Mouse (Mus musculus): Measurements from ENCODE around the gene Coq5. TPM values are rescaled to one million over a fixed set of nuclear protein-coding genes. Genes with fewer than 3 reads are reported as not detected.

Coq5 gene
- 24.4 and 26.7 TPM in 2 replicates for polyA plus RNA-seq (2015; fragmentation: Nextera tagmentation; extraction: Ambion mirVana)

DNA sequence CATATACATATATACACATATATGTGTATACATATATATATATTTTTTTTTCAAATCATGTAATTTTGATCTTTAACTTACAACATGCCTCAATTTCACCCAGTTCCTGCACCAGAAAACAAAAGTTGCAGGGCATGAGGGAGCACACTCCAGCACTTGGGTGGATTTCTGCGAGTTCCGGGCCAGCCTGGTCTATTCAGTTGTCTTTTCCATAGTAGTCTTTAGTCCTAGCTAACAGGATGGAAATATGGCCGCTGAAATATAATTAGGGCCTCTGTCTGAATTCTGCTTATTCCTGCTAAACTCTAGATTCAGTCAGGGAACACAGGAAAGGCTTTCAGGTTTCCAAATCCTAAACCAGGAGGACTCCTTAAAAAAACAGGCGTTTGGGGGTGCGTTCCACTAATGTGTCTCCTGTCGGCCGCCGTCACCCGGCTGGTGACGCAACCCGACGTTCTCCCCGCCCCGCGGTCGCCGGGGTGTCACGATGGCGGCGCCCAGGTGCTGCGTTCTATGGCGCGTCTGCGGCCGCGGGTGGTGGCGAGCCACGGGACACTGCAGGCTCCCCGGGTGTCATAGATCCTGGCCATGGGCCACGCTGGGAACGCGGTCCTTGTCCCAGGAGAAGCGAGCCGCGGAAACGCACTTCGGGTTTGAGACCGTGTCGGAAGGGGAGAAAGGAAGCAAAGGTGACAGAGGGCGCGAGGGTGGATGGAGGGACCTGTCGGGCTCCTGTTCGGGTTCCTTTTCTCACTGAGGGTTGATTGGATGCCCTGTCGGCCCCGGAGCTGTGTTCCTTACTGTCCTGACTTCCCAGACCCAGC is at the start of gene Coq5:
Gene Coq5, plus strand, starts transcription at position 441 of the 824 bp plus-strand sequence.

DNA sequence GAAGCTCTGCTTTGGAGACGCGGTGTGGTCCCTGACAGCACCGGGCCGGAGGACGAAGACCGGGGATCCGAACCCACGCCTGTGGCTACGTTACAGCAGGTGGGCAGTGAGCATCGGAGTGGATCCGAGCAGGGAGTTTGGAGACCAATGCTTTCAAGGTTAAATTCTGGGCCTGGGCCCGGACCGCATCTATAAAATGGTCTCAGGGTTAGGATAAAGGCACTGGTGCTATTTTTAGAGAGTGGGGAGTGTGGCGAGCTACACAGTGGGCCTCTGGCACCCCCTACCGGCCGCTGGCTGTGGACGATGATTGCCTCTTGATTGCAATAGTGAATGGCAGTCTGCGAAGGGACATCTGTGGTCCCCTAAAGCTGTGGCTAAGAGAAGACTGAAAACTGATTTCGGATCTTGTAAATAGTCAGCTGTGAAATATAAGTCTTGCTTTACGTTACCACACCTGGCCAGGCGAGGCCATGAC is 43.6 kb upstream of the Coq5 start, which contains the start of gene Pop5:
Gene Pop5, plus strand, starts transcription at position 51 of the 478 bp plus-strand sequence.

GRCm38 (mm10) chr5:115272812-115273548 is 6.5 kb upstream of the Coq5 start, which contains the start of gene Rnf10:
Gene Rnf10, minus strand, starts transcription at chr5:115272898.

GRCm38 (mm10) chr5:115300792-115301614 is 21.5 kb downstream of the Coq5 start, which contains the start of gene Dynll1:
Gene Dynll1, minus strand, starts transcription at chr5:115300999.

GRCm38 (mm10) chr5:115326875-115327609 is 47.6 kb downstream of the Coq5 start, which contains the start of gene Srsf9:
Gene Srsf9, plus strand, starts transcription at chr5:115327177.

DNA sequence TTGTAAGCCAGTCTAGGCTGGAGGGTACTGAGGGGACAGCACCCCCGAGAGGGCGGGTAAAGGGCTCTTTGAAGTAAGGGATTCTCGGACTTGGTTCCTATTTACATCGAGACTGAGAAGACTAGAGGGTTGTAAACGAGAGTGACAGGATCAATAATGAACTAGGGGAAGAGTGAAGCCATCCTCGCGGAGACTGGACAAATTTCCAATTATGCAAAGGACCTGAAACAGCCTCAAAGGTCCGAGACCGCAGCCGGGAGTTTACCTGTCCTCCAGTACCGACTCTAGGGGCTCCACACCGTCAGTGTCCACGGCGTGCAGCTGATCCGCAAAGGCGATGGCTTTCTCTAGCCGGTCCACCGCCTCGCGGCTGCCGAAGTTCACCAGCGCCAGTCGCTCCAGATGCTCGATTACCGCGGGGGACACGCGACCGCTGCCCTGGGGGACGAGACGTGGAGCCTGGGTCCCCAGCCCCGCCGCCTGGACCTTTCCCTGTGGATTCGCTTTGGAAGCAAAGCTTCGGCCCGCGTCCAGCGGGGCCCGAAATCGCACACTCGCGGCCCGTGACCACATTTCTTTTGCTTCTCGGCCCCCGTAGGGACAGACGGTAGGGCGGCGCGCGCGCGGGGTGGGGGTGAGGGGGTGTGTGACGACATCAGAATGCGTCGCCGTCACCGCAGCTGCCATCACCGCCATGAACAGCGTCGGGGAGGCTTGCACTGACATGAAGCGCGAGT is 61.3 kb downstream of the Coq5 start, which contains the start of the genes Gatc and Triap1:
Gene Gatc, minus strand, starts transcription at position 602 of the 737 bp plus-strand sequence.
Gene Triap1, plus strand, starts transcription at position 649 of the 737 bp plus-strand sequence.

Other genes with a start within 250 kb of the Coq5 start
- gene Gm10401, start 181.4 kb upstream of the Coq5 start, polyA plus RNA-seq (2015; fragmentation: Nextera tagmentation; extraction: Ambion mirVana), result 18.0 and 20.8 TPM in 2 replicates
- 26.8 and 31.9 TPM in 2 replicates for gene Acads, start 160.3 kb upstream of the Coq5 start, polyA plus RNA-seq (2015; fragmentation: Nextera tagmentation; extraction: Ambion mirVana)
- 9.1 and 11.9 TPM in 2 replicates for gene Unc119b, start 144.7 kb upstream of the Coq5 start, polyA plus RNA-seq (2015; fragmentation: Nextera tagmentation; extraction: Ambion mirVana)
- 20.5 and 24.0 TPM in 2 replicates for gene Mlec, start 121.5 kb upstream of the Coq5 start, polyA plus RNA-seq (2015; fragmentation: Nextera tagmentation; extraction: Ambion mirVana)
- gene Cabp1, start 85.3 kb upstream of the Coq5 start, polyA plus RNA-seq (2015; fragmentation: Nextera tagmentation; extraction: Ambion mirVana), result 0.18 and 0.21 TPM in 2 replicates
- gene Pop5, start 43.8 kb upstream of the Coq5 start, polyA plus RNA-seq (2015; fragmentation: Nextera tagmentation; extraction: Ambion mirVana), result 83.2 and 92.6 TPM in 2 replicates
- gene Rnf10, start 6.8 kb upstream of the Coq5 start, polyA plus RNA-seq (2015; fragmentation: Nextera tagmentation; extraction: Ambion mirVana), result 123 and 127 TPM in 2 replicates
- gene Dynll1, start 21.3 kb downstream of the Coq5 start, polyA plus RNA-seq (2015; fragmentation: Nextera tagmentation; extraction: Ambion mirVana), result 759 and 787 TPM in 2 replicates
- gene Srsf9, start 47.5 kb downstream of the Coq5 start, polyA plus RNA-seq (2015; fragmentation: Nextera tagmentation; extraction: Ambion mirVana), result 170 and 171 TPM in 2 replicates
- gene Gatc, start 61.5 kb downstream of the Coq5 start, polyA plus RNA-seq (2015; fragmentation: Nextera tagmentation; extraction: Ambion mirVana), result 12.9 and 13.4 TPM in 2 replicates
- gene Triap1, start 61.6 kb downstream of the Coq5 start, polyA plus RNA-seq (2015; fragmentation: Nextera tagmentation; extraction: Ambion mirVana), result 41.3 and 43.6 TPM in 2 replicates
- 789 and 831 TPM in 2 replicates for gene Cox6a1, start 69.3 kb downstream of the Coq5 start, polyA plus RNA-seq (2015; fragmentation: Nextera tagmentation; extraction: Ambion mirVana)
- gene Msi1, start 149.9 kb downstream of the Coq5 start, polyA plus RNA-seq (2015; fragmentation: Nextera tagmentation; extraction: Ambion mirVana), result 0.71 and 1.1 TPM in 2 replicates
- gene Pla2g1b, start 186.6 kb downstream of the Coq5 start, polyA plus RNA-seq (2015; fragmentation: Nextera tagmentation; extraction: Ambion mirVana), result 0.59 and 0.67 TPM in 2 replicates
- gene Sirt4, start 205.1 kb downstream of the Coq5 start, polyA plus RNA-seq (2015; fragmentation: Nextera tagmentation; extraction: Ambion mirVana), result 8.4 and 9.7 TPM in 2 replicates
- 18.6 and 26.8 TPM in 2 replicates for gene Pxn, start 227.0 kb downstream of the Coq5 start, polyA plus RNA-seq (2015; fragmentation: Nextera tagmentation; extraction: Ambion mirVana)

All from spleen, postnatal 0 days (tissue).